Mouse (Mus musculus) mouse trophoblast stem cell (cell line): ENCODE results near the gene Teddm1a.
"Not testable (repeated sequence)": the region's sequence is repeated elsewhere in the genome, so short reads cannot be mapped to it uniquely, and the experiment has no call there.

ENCODE experiments used
- in situ Hi-C, 2 experiments: fragments of 300-500 bp; cut with MseI, MboI; formaldehyde crosslinking; loops; 2 replicates in 1 of 2; 3 replicates in 1 of 2; pipeline ENCODE4 v1.15.1; 2025

The Teddm1a gene

GRCm38 (mm10) chr1:153891442-153891841 lies at the start of gene Teddm1a:
Teddm1a (plus strand) TSS chr1:153891742.
- in situ Hi-C loops = loop anchor here (10.0 kb wide), 2 partner anchors 223 to 293 kb away; no protein-coding TSS in a partner anchor

GRCm38 (mm10) chr1:153842121-153842740 lies 49.3 kb upstream of the Teddm1a start:
- in situ Hi-C loops = loop anchor here in 1 of 2 experiments (10.0 kb wide), 1 partner anchor 287 kb away; the partner anchor contains the start of gene Npl

- in situ Hi-C loops = loop anchor here in 1 of 2 experiments (10.0 kb wide), 1 partner anchor 289 kb away; the partner anchor contains the start of gene Npl
These were observed 47.5 kb upstream of the Teddm1a start, which contains the start of gene Rgsl1 for GRCm38 (mm10) chr1:153844042-153844441. Rgsl1 (minus strand) TSS chr1:153844142.

- in situ Hi-C loops = loop anchor here in 1 of 2 experiments (10.0 kb wide), 1 partner anchor 292 kb away; the partner anchor contains the start of gene Npl
These were observed 45.1 kb upstream of the Teddm1a start for GRCm38 (mm10) chr1:153846420-153846819.

GRCm38 (mm10) chr1:153846867-153847266 lies 44.7 kb upstream of the Teddm1a start:
- in situ Hi-C loops = loop anchor here in 1 of 2 experiments (10.0 kb wide), 1 partner anchor 292 kb away; the partner anchor contains the start of gene Npl

GRCm38 (mm10) chr1:153852696-153853095 lies 38.8 kb upstream of the Teddm1a start:
- in situ Hi-C loops = not testable (repeated sequence)

GRCm38 (mm10) chr1:153855946-153856345 lies 35.6 kb upstream of the Teddm1a start:
- in situ Hi-C loops = no loop called here

GRCm38 (mm10) chr1:153874045-153874444 lies 17.5 kb upstream of the Teddm1a start, which contains the start of gene Teddm1b:
Teddm1b (plus strand) TSS chr1:153874345.
- in situ Hi-C loops = no loop called here

- in situ Hi-C loops = not testable (repeated sequence)
These were observed 11.2 kb upstream of the Teddm1a start for GRCm38 (mm10) chr1:153880391-153880790.

GRCm38 (mm10) chr1:153886024-153886633 lies 5.4 kb upstream of the Teddm1a start:
- in situ Hi-C loops = no loop called here

GRCm38 (mm10) chr1:153890121-153890520 lies 1.4 kb upstream of the Teddm1a start:
- in situ Hi-C loops = loop anchor here (10.0 kb wide), 2 partner anchors 225 to 295 kb away; no protein-coding TSS in a partner anchor

GRCm38 (mm10) chr1:153893746-153894145 lies 2.2 kb downstream of the Teddm1a start:
- in situ Hi-C loops = loop anchor here (10.0 kb wide), 2 partner anchors 221 to 291 kb away; no protein-coding TSS in a partner anchor

- in situ Hi-C loops = loop anchor here (10.0 kb wide), 2 partner anchors 220 to 290 kb away; no protein-coding TSS in a partner anchor
These were observed 2.8 kb downstream of the Teddm1a start for GRCm38 (mm10) chr1:153894201-153894893.

- in situ Hi-C loops = loop anchor here (5.0 to 10.0 kb wide), 4 partner anchors 137 to 290 kb away; no protein-coding TSS in a partner anchor
These were observed 3.4 kb downstream of the Teddm1a start for GRCm38 (mm10) chr1:153894979-153895378.

GRCm38 (mm10) chr1:153897196-153897595 lies 5.7 kb downstream of the Teddm1a start:
- in situ Hi-C loops = loop anchor here (5.0 to 10.0 kb wide), 4 partner anchors 135 to 288 kb away; no protein-coding TSS in a partner anchor

GRCm38 (mm10) chr1:153898989-153899730 lies 7.6 kb downstream of the Teddm1a start:
- in situ Hi-C loops = loop anchor here (5.0 to 10.0 kb wide), 4 partner anchors 133 to 286 kb away; no protein-coding TSS in a partner anchor

- in situ Hi-C loops = loop anchor here (5.0 to 10.0 kb wide), 4 partner anchors 132 to 285 kb away; no protein-coding TSS in a partner anchor
These were observed 8.3 kb downstream of the Teddm1a start, which contains the start of the genes Glul and Teddm2 for GRCm38 (mm10) chr1:153899731-153900380. Glul (plus strand) TSS chr1:153899944. Teddm2 (minus strand) TSS chr1:153900228.

- in situ Hi-C loops = no loop called here
These were observed 8.8 kb downstream of the Teddm1a start for GRCm38 (mm10) chr1:153900381-153900780.

- in situ Hi-C loops = no loop called here
These were observed 9.6 kb downstream of the Teddm1a start for GRCm38 (mm10) chr1:153900860-153901730.
